Mouse (Mus musculus) ES-Bruce4 (cell line): Measurements from ENCODE around the gene Sprr1b.

Experiments used
- CTCF ChIP-seq: IDR thresholded peaks from one replicate; pipeline ENCODE4 v1.8.1; 2011; ENCODE audit warnings: low read depth, low read length
- EP300 ChIP-seq: IDR thresholded peaks from 2 replicates; pipeline ENCODE4 v1.6.1; 2011; ENCODE audit warnings: low read depth, low read length; ENCODE audit not compliant: insufficient read depth
- POLR2A ChIP-seq: IDR thresholded peaks from one replicate; pipeline ENCODE4 v1.8.1; 2011; ENCODE audit warnings: low read length; ENCODE audit not compliant: insufficient read depth

DNA sequence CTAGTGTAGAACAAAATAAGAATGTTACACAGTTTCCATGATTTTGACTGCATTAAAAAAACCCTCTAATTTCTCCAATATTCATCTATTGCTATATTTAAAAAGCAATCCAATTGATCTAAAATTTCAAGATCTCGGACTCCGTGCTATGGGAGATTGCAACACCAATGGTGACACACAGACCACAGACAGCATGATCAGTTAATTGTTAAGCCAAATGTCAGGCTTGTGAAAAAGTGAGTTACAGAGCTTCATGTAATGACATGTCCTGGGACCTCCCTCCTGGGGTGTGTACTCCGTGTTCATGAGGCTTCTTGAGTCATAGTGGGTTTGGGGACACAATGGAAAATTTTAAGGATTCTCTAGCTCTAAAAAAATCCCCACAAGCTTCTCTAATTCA, 1.6 kb upstream of the Sprr1b start:
- TF ChIP-seq EP300 (no peak), POLR2A (no peak), CTCF (no peak)
